Mouse (Mus musculus) intestine, postnatal 0 days (tissue): ENCODE results near the gene D11Wsu47e. TPM values are rescaled to one million over a fixed set of nuclear protein-coding genes. Genes with fewer than 3 reads are reported as not detected.

Source experiments
- ATAC-seq: fragments of 200-750 bp; cut with Nextera tagmentation; 2 replicates; pipeline ENCODE4 v1.8.0; 2017; ENCODE audit warnings: mild to moderate bottlenecking, moderate TSS enrichment, moderate library complexity
- H3K27ac ChIP-seq: fragments of 300-500 bp; sonication (generic); 2 replicates; pipeline ENCODE4 v1.5.1; 2014; ENCODE audit warnings: mild to moderate bottlenecking, low read depth, low read length, moderate library complexity
- H3K27me3 ChIP-seq: fragments of 300-500 bp; sonication (generic); replicated peaks from 2 replicates; pipeline ENCODE4 v1.6.1; 2014; ENCODE audit warnings: low read length, mixed read lengths; ENCODE audit not compliant: control insufficient read depth, insufficient read depth
- H3K36me3 ChIP-seq: fragments of 300-500 bp; sonication (generic); 2 replicates; pipeline ENCODE4 v1.6.1; 2014; ENCODE audit warnings: mild to moderate bottlenecking, moderate library complexity; ENCODE audit not compliant: control insufficient read depth, insufficient read depth
- H3K4me1 ChIP-seq: fragments of 300-500 bp; sonication (generic); replicated peaks from 2 replicates; pipeline ENCODE4 v1.6.1; 2014; ENCODE audit warnings: antibody characterized with exemption, low read length, mixed read lengths; ENCODE audit not compliant: control insufficient read depth, insufficient read depth
- H3K4me2 ChIP-seq: fragments of 300-500 bp; sonication (generic); replicated peaks from 2 replicates; pipeline ENCODE4 v1.6.1; 2014; ENCODE audit warnings: low read depth, mild to moderate bottlenecking, moderate library complexity
- H3K4me3 ChIP-seq: fragments of 300-500 bp; sonication (generic); 2 replicates; pipeline ENCODE4 v1.5.1; 2014; ENCODE audit warnings: low read depth, low read length
- H3K9ac ChIP-seq: fragments of 300-500 bp; sonication (generic); 2 replicates; pipeline ENCODE4 v1.6.1; 2014; ENCODE audit warnings: mild to moderate bottlenecking, low read depth, low read length
- H3K9me3 ChIP-seq: fragments of 300-500 bp; sonication (generic); 2 replicates; pipeline ENCODE4 v1.6.1; 2016; ENCODE audit warnings: mixed run types; ENCODE audit not compliant: control insufficient read depth
- CTCF ChIP-seq: sonication (generic); IDR thresholded peaks from 2 replicates; pipeline ENCODE4 v1.5.1; 2016; ENCODE audit warnings: low read depth, mild to moderate bottlenecking, control low read depth, antibody characterized with exemption, moderate library complexity
- WGBS: fragments of 180-500 bp; shearing (Covaris S2); extraction: QIAGEN DNeasy Blood & Tissue Kit; methylation state at CpG from one replicate; pipeline ENCODE4 v1.1.7; 2014; 5-methylcytosine and 5-hydroxymethylcytosine counted together
- polyA plus RNA-seq: library from polyadenylated mRNA; unstranded; fragments of >200 nt; fragmentation: Nextera tagmentation; extraction: Ambion mirVana; gene quantifications from 2 replicates; pipeline ENCODE4 v1.2.1, GENCODE M21; 2015

The D11Wsu47e gene
- polyA plus RNA-seq, 1 experiment from 2014 or later = 9.0 TPM

DNA sequence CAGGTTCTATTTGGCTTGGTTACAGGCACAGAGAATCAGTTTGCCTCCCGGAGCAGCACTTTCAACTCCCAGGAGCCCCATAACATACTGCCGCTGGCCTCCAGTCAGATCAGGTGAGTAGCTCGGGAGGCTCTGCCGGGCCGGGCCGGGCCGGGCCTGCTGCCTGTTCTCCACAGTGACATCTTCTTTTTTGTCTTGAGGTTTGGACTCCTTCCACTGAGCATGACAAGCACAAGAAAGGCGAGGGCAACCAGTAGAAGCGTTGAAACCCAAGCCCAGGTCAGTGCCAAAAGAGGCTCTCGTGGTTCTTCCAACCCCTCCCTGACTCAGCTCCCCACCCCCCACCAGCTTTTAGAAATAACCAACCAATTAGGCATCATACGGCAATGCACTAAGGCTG, 23.3 kb upstream of the D11Wsu47e start:
- H3K4me2 ChIP-seq = no peak overlapping the region
- TF ChIP-seq CTCF = no peak
- no peak overlapping the region for H3K9ac ChIP-seq
- no peaks in the 10 kb centered on the region for H3K27me3 ChIP-seq
- no peaks in the 10 kb centered on the region for H3K4me1 ChIP-seq
- H3K27ac ChIP-seq = no peak overlapping the region
- peaks cover 69% of the 10 kb centered on the region for H3K36me3 ChIP-seq
- H3K9me3 ChIP-seq = no peaks in the 10 kb centered on the region
- ATAC-seq = no peak
- no peak overlapping the region for H3K4me3 ChIP-seq
- WGBS = 94% methylated on average over 11 of the region's 11 CpGs

DNA sequence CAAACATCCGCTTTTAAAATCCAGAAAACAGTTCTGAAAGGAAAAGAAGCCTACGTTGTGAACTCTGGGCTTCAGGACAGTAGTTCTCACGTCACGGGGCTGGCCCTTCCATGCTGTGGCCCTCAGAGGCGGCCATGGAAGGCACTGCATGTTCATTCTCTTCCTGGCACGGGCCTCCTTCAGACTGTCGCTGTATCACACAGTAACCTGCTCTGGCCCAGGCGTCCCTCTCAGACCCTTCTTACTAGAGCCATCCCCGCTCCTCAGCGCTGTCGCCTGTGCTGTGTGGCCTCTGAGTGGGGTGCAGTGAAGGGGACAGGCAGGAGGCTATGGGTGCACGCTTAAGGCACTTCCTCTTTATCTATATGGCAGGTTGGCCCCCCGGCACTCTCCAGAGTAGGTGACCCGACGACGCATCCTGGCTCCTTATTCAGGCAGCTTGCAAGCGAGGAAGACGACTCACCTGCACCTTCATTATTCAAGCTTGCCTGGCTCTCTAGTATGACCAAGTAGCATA, 22.3 kb upstream of the D11Wsu47e start:
- no peaks in the 10 kb centered on the region for H3K9me3 ChIP-seq
- H3K4me2 ChIP-seq = no peak overlapping the region
- H3K4me3 ChIP-seq = no peak overlapping the region
- no peak overlapping the region for H3K9ac ChIP-seq
- H3K36me3 ChIP-seq = peaks cover 59% of the 10 kb centered on the region
- no peaks in the 10 kb centered on the region for H3K4me1 ChIP-seq
- no peak for ATAC-seq
- H3K27me3 ChIP-seq = no peaks in the 10 kb centered on the region
- no peak overlapping the region for H3K27ac ChIP-seq
- TF ChIP-seq CTCF = no peak
- WGBS = 92% methylated on average over 18 of the region's 18 CpGs

DNA sequence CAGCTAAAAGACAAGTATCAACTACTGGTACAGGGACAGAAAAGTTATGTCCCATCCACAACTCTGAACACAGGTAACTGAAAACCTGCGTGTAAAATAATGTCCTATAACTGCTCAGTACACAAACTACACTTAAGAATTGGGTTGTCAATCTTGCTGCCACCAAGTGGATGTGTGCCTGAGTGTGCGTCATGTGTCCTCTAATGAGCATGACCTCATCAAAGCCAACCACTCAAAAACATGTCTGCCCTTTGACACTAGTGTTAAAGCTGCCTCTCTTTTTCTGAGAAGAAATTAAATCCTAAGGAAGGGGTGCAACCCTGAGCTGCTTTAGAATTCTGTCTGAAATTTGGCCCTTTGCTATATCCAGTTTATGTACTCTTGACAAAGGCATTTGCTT, 19.9 kb upstream of the D11Wsu47e start:
- 74% methylated on average over 2 of the region's 2 CpGs for WGBS
- no peaks in the 10 kb centered on the region for H3K27me3 ChIP-seq
- 0 out of 2 replicates have a peak, but pooled peaks cover 4% of the 10 kb centered on the region for H3K4me1 ChIP-seq
- H3K9ac ChIP-seq = no peak overlapping the region
- no peaks in the 10 kb centered on the region for H3K9me3 ChIP-seq
- no peak overlapping the region for H3K4me3 ChIP-seq
- ATAC-seq = no peak
- H3K36me3 ChIP-seq = peaks cover 40% of the 10 kb centered on the region
- H3K4me2 ChIP-seq = no peak overlapping the region
- TF ChIP-seq CTCF = no peak
- 0 out of 2 replicates have a peak overlapping the region, but pooled peaks have one; percentile 36 for H3K27ac ChIP-seq

DNA sequence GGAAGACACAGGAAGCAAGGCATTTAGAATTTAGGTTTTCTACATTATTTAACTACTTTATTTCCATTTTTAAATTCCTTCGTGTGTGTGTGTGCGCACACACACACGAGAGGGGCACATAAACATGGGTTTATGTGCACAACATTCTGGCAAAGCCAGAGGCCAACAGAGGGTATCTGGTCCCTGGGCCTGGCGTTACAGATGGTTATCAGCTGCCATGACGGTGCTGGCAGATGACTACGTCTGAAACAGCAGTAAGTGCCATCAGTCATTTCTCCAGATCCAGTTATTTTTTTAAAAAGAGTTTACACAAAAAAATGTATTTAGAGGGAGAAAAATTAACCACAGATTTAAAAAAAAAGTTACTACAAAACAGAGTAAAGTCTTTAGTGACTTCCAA, 18.0 kb upstream of the D11Wsu47e start:
- H3K27ac ChIP-seq = no peak overlapping the region
- WGBS = 50% methylated on average over 6 of the region's 6 CpGs
- no peak for ATAC-seq
- H3K4me2 ChIP-seq = peak overlapping the region; percentile 45
- no peak overlapping the region for H3K9ac ChIP-seq
- no peak for TF ChIP-seq CTCF
- H3K9me3 ChIP-seq = no peaks in the 10 kb centered on the region
- no peaks in the 10 kb centered on the region for H3K27me3 ChIP-seq
- H3K4me3 ChIP-seq = no peak overlapping the region
- peaks cover 24% of the 10 kb centered on the region for H3K36me3 ChIP-seq
- 0 out of 2 replicates have a peak, but pooled peaks cover 4% of the 10 kb centered on the region for H3K4me1 ChIP-seq

DNA sequence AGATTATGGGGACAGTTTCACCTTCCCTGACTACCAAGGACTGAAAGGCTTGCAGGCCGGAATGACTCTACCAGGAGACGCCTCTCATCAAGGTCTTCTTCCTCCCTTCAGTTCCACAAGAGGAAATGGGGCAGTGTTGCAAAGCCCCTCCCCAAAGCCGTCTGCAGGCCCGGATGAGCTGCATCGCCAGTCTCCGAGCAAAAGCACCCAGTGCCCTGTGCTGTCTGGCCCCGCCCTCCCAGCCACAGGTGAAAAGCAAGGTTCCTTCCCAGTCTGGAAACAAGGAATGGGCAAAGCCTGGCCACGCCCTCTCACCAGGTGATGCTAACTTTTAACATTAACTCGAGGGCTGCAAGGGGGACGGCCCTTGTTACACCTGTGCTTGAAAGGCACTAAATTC, 17.6 kb upstream of the D11Wsu47e start:
- WGBS = 26% methylated on average over 10 of the region's 10 CpGs
- peak overlapping the region; percentile 45 for H3K4me2 ChIP-seq
- no peak overlapping the region for H3K4me3 ChIP-seq

DNA sequence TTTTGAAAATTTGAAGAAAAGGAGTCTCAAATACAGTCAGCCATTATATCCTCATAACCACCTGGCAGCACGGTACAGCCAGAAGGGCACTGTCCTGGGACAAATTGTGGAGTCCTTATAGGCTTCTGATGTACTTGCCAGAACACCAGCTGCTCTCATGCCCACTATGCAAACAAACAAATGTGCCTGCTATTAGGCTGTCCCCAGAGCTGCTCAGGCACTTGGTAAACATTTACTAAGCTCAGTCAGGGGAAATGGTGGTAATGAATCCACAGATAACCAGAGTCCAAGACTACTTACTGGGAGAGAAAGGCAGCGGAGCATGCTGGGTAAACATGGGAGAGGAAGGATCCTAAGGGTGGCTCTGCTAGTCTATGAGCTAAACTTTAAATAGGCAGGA, 17.1 kb upstream of the D11Wsu47e start:
- Histone ChIP-seq H3K9ac (no peak overlapping the region), H3K4me1 (0 out of 2 replicates have a peak, but pooled peaks cover 4% of the 10 kb centered on the region), H3K4me2 (peak overlapping the region; percentile 45; the same call in 1 of the 2 replicates), H3K27me3 (no peaks in the 10 kb centered on the region), H3K4me3 (no peak overlapping the region), H3K36me3 (peaks cover 15% of the 10 kb centered on the region), H3K9me3 (no peaks in the 10 kb centered on the region), H3K27ac (peak overlapping the region; percentile 63)
- ATAC-seq = peak; percentile 88
- no peak for TF ChIP-seq CTCF
- 28% methylated on average over 2 of the region's 2 CpGs for WGBS

More for the DNA sequence above, 17.6 kb upstream of the D11Wsu47e start:
- Histone ChIP-seq H3K9ac (no peak overlapping the region), H3K9me3 (no peaks in the 10 kb centered on the region), H3K27me3 (no peaks in the 10 kb centered on the region), H3K27ac (peak overlapping the region; percentile 63), H3K4me1 (0 out of 2 replicates have a peak, but pooled peaks cover 4% of the 10 kb centered on the region), H3K36me3 (peaks cover 20% of the 10 kb centered on the region)
- TF ChIP-seq CTCF = no peak
- ATAC-seq = peak; percentile 76

DNA sequence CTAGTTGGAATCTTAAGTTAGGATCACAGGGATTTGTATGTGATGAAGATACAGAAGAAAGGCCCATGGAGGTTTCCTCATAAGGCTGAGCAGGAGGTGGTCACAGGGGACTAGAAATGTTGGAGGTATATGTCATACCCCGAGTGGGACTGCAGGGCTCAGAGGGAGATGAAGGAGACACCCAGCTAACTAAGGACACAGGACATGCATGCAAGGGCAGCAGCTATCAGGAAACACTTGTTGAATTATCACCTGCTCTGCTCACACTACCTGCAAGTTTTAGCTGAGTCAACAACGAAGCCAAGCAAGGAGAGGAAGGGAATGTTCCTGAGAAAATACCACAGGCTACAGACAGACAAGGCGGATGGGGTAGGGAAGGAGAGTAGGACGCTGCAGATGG, 16.5 kb upstream of the D11Wsu47e start:
- no peaks in the 10 kb centered on the region for H3K9me3 ChIP-seq
- ATAC-seq = peak; percentile 14; the same call in 1 of the 2 replicates
- H3K9ac ChIP-seq = no peak overlapping the region
- peaks cover 10% of the 10 kb centered on the region; the same call in 1 of the 2 replicates for H3K36me3 ChIP-seq
- peak overlapping the region; percentile 63 for H3K27ac ChIP-seq
- H3K27me3 ChIP-seq = no peaks in the 10 kb centered on the region
- no peak overlapping the region for H3K4me3 ChIP-seq
- H3K4me2 ChIP-seq = no peak overlapping the region
- 0 out of 2 replicates have a peak, but pooled peaks cover 4% of the 10 kb centered on the region for H3K4me1 ChIP-seq
- no peak for TF ChIP-seq CTCF
- WGBS = 38% methylated on average over 4 of the region's 4 CpGs
